Mouse (Mus musculus): ENCODE data around the gene Pbx1.

GRCm38 (mm10) chr1:168138669-168139068 is 293.4 kb downstream of the Pbx1 start:
- TF ChIP-seq CTCF (conservative IDR thresholded peaks at IDR 0.05; ENCODE audit: low read length) (no peak), POU5F1 (IDR thresholded peaks at IDR 0.05; ENCODE audit: borderline replicate concordance, low read length) (no peak)
